Mouse (Mus musculus) hindbrain, postnatal 0 days (tissue): ENCODE results near the gene Cxcl12. TPM values are rescaled to one million over a fixed set of nuclear protein-coding genes. Genes with fewer than 3 reads are reported as not detected.

ENCODE experiments used
- ATAC-seq: fragments of 200-750 bp; cut with Nextera tagmentation; 2 replicates; pipeline ENCODE4 v1.8.0; 2017; ENCODE audit warnings: mild to moderate bottlenecking, moderate TSS enrichment, moderate library complexity
- DNase-seq: peaks from one replicate; pipeline ENCODE4 v3.0.0-alpha.2; 2015; ENCODE audit warnings: low spot score
- H3K27ac ChIP-seq: fragments of 300-500 bp; sonication (generic); 2 replicates; pipeline ENCODE4 v1.5.1; 2014; ENCODE audit warnings: mild to moderate bottlenecking
- H3K27me3 ChIP-seq: fragments of 300-500 bp; sonication (generic); 2 replicates; pipeline ENCODE4 v1.6.1; 2014; ENCODE audit warnings: low read length, mixed read lengths; ENCODE audit not compliant: insufficient read depth
- H3K36me3 ChIP-seq: fragments of 300-500 bp; sonication (generic); 2 replicates; pipeline ENCODE4 v1.6.1; 2014; ENCODE audit warnings: low read length, mixed read lengths; ENCODE audit not compliant: insufficient read depth
- H3K4me1 ChIP-seq: fragments of 300-500 bp; sonication (generic); 2 replicates; pipeline ENCODE4 v1.6.1; 2014; ENCODE audit warnings: antibody characterized with exemption, low read length, mixed read lengths; ENCODE audit not compliant: insufficient read depth
- H3K4me2 ChIP-seq: fragments of 300-500 bp; sonication (generic); 2 replicates; pipeline ENCODE4 v1.6.1; 2014; ENCODE audit warnings: low read depth, mild to moderate bottlenecking, low read length, moderate library complexity, mixed read lengths
- H3K4me3 ChIP-seq: fragments of 300-500 bp; sonication (generic); 2 replicates; pipeline ENCODE4 v1.5.1; 2014; ENCODE audit warnings: low read length
- H3K9ac ChIP-seq: fragments of 300-500 bp; sonication (generic); replicated peaks from 2 replicates; pipeline ENCODE4 v1.6.1; 2014; ENCODE audit warnings: mild to moderate bottlenecking, low read length, moderate library complexity, mixed read lengths
- H3K9me3 ChIP-seq: fragments of 300-500 bp; sonication (generic); 2 replicates; pipeline ENCODE4 v1.6.1; 2016; ENCODE audit warnings: low read length, mixed read lengths
- CTCF ChIP-seq: IDR thresholded peaks from 2 replicates; pipeline ENCODE4 v1.5.1; 2016; ENCODE audit warnings: antibody characterized with exemption, control low read depth, low read depth
- WGBS: fragments of 180-500 bp; shearing (Covaris S2); extraction: QIAGEN DNeasy Blood & Tissue Kit; methylation state at CpG from one replicate; pipeline ENCODE4 v1.1.7; 2014; 5-methylcytosine and 5-hydroxymethylcytosine counted together
- polyA plus RNA-seq: library from polyadenylated mRNA; unstranded; fragments of >200 nt; fragmentation: Nextera tagmentation; extraction: Ambion mirVana; gene quantifications from 2 replicates; pipeline ENCODE4 v1.2.1, GENCODE M21; 2015
- total RNA-seq: library from RNA; depleted of rRNA; stranded (reverse); fragments of >200 nt; gene quantifications from 2 replicates; pipeline ENCODE4 v1.2.3, GENCODE M21; 2014; rRNA removed

Cxcl12 gene
- total RNA-seq, result 39.2 and 40.3 TPM in 2 replicates
- polyA plus RNA-seq, result 90.9 and 92.2 TPM in 2 replicates

GRCm38 (mm10) chr6:117168321-117169011 is at the start of gene Cxcl12:
Cxcl12 (plus strand) TSS chr6:117168535.
- Histone ChIP-seq H3K4me1 (peaks cover 17% of the 10 kb centered on the region; the same call in 1 of the 2 replicates), H3K27ac (peak within 1 kb of the TSS; percentile 48), H3K36me3 (no peaks in the 10 kb centered on the region), H3K9me3 (no peaks in the 10 kb centered on the region), H3K27me3 (peaks cover 13% of the 10 kb centered on the region; the same call in 1 of the 2 replicates), H3K4me3 (peak within 1 kb of the TSS; percentile 58), H3K4me2 (peak within 1 kb of the TSS; percentile 91), H3K9ac (peak within 1 kb of the TSS; percentile 56)
- ATAC-seq (peak; percentile 38; the same call in 1 of the 2 replicates), DNase-seq (peak; percentile 53)
- TF ChIP-seq CTCF, result no peak
- WGBS, result under 1% methylated on average over 62 of the region's 64 CpGs

- Histone ChIP-seq H3K9me3 (no peaks in the 10 kb centered on the region), H3K4me1 (no peaks in the 10 kb centered on the region), H3K4me2 (no peak overlapping the region), H3K4me3 (no peak overlapping the region), H3K36me3 (no peaks in the 10 kb centered on the region), H3K27me3 (no peaks in the 10 kb centered on the region), H3K9ac (no peak overlapping the region), H3K27ac (no peak overlapping the region)
- ATAC-seq (no peak), DNase-seq (no peak)
- no peak for TF ChIP-seq CTCF
- WGBS, result 76% methylated on average over 3 of the region's 3 CpGs
Measured at GRCm38 (mm10) chr6:117122074-117122473, 46.3 kb upstream of the Cxcl12 start.

GRCm38 (mm10) chr6:117126356-117126755 is 42.0 kb upstream of the Cxcl12 start:
- no peak for TF ChIP-seq CTCF
- no peak overlapping the region for H3K4me2 ChIP-seq
- 100% methylated on average over 1 of the region's 1 CpGs for WGBS
- H3K9ac ChIP-seq, result no peak overlapping the region
- H3K27ac ChIP-seq, result no peak overlapping the region
- DNase-seq (no peak), ATAC-seq (no peak)
- H3K9me3 ChIP-seq, result no peaks in the 10 kb centered on the region
- no peaks in the 10 kb centered on the region for H3K36me3 ChIP-seq
- H3K4me1 ChIP-seq, result peaks cover 10% of the 10 kb centered on the region; the same call in 1 of the 2 replicates
- no peak overlapping the region for H3K4me3 ChIP-seq
- H3K27me3 ChIP-seq, result no peaks in the 10 kb centered on the region

GRCm38 (mm10) chr6:117129443-117129842 is 38.9 kb upstream of the Cxcl12 start:
- ATAC-seq, result no peak
- peak; percentile 40 for DNase-seq
- Histone ChIP-seq H3K4me1 (peaks cover 10% of the 10 kb centered on the region; the same call in 1 of the 2 replicates), H3K36me3 (no peaks in the 10 kb centered on the region), H3K4me3 (no peak overlapping the region), H3K27me3 (no peaks in the 10 kb centered on the region), H3K9me3 (no peaks in the 10 kb centered on the region), H3K9ac (no peak overlapping the region), H3K4me2 (no peak overlapping the region), H3K27ac (no peak overlapping the region)
- WGBS, result 53% methylated on average over 4 of the region's 4 CpGs
- TF ChIP-seq CTCF, result no peak

GRCm38 (mm10) chr6:117130680-117131111 is 37.6 kb upstream of the Cxcl12 start:
- Histone ChIP-seq H3K4me1 (peaks cover 10% of the 10 kb centered on the region; the same call in 1 of the 2 replicates), H3K27me3 (no peaks in the 10 kb centered on the region), H3K4me2 (peak overlapping the region; percentile 37), H3K4me3 (no peak overlapping the region), H3K9ac (no peak overlapping the region), H3K27ac (no peak overlapping the region), H3K36me3 (no peaks in the 10 kb centered on the region), H3K9me3 (no peaks in the 10 kb centered on the region)
- DNase-seq, result peak; percentile 25
- TF ChIP-seq CTCF, result no peak
- WGBS, result 20% methylated on average over 15 of the region's 15 CpGs
- ATAC-seq, result no peak; the same call in 1 of the 2 replicates

GRCm38 (mm10) chr6:117134526-117134925 is 33.8 kb upstream of the Cxcl12 start:
- 84% methylated on average over 4 of the region's 4 CpGs for WGBS
- Histone ChIP-seq H3K4me1 (peaks cover 5% of the 10 kb centered on the region; the same call in 1 of the 2 replicates), H3K4me2 (no peak overlapping the region), H3K9me3 (no peaks in the 10 kb centered on the region), H3K9ac (no peak overlapping the region), H3K4me3 (no peak overlapping the region), H3K27me3 (no peaks in the 10 kb centered on the region), H3K36me3 (no peaks in the 10 kb centered on the region), H3K27ac (no peak overlapping the region)
- ATAC-seq, result no peak
- no peak for TF ChIP-seq CTCF
- no peak for DNase-seq

GRCm38 (mm10) chr6:117137735-117138134 is 30.6 kb upstream of the Cxcl12 start:
- no peak for ATAC-seq
- TF ChIP-seq CTCF, result no peak

More at GRCm38 (mm10) chr6:117137735-117138134, 30.6 kb upstream of the Cxcl12 start:
- Histone ChIP-seq H3K4me3 (no peak overlapping the region), H3K27me3 (no peaks in the 10 kb centered on the region), H3K4me1 (no peaks in the 10 kb centered on the region), H3K27ac (no peak overlapping the region), H3K9ac (no peak overlapping the region), H3K9me3 (no peaks in the 10 kb centered on the region), H3K36me3 (no peaks in the 10 kb centered on the region), H3K4me2 (no peak overlapping the region)
- 56% methylated on average over 2 of the region's 2 CpGs for WGBS
- no peak for DNase-seq
